Mouse (Mus musculus): ENCODE data around the gene Amotl2.

Amotl2 gene

GRCm38 (mm10) chr9:102777631-102778591 lies 61.4 kb downstream of the Amotl2 start:
- DNase-seq (ENCODE audit: low spot score in 2 of 2): peak in 1 of 2 experiments; percentile 33

GRCm38 (mm10) chr9:102779493-102779892 lies 63.0 kb downstream of the Amotl2 start:
- DNase-seq (ENCODE audit: low spot score in 2 of 2): peak; percentile 37 to 79

Measured in spleen, postnatal 10 days (tissue).